Mouse (Mus musculus): ENCODE results near the gene Gdf3.
"Not testable (repeated sequence)": the region's sequence is repeated elsewhere in the genome, so short reads cannot be mapped to it uniquely, and the experiment has no call there.

Gdf3 gene

GRCm38 (mm10) chr6:122609771-122610170 is at the start of gene Gdf3:
TSS of gene Gdf3 (minus strand) at chr6:122610087.
- in situ Hi-C loops (cut with MboI, MseI), result no loop called here

- in situ Hi-C loops (cut with MboI, MseI), result no loop called here
Observed at GRCm38 (mm10) chr6:122659567-122659966, 49.7 kb upstream of the Gdf3 start.

- in situ Hi-C loops (cut with MboI, MseI), result no loop called here
Observed at GRCm38 (mm10) chr6:122657630-122658029, 47.7 kb upstream of the Gdf3 start.

DNA sequence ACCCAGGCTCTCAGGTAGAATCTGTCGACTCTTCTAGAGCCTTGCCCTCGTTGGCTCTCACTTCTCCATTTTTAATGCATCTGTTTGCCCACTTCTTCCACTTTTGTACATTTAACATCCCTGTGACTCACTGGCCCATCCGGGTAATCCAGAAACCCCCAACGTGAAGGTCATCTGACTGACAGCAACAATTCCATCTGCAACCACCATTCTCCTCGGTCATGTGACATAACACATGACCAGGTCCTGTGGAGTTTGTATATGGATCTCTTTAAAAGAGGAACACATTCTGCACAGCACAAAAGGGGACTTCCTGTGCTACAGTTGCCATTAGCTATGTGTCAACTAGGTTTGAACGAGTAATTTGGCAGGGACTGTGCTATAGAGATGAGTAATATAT is 44.4 kb upstream of the Gdf3 start:
- in situ Hi-C loops (cut with MboI, MseI), result no loop called here

- in situ Hi-C loops (cut with MboI, MseI), result no loop called here
Observed at GRCm38 (mm10) chr6:122650398-122650980, 40.6 kb upstream of the Gdf3 start.

DNA sequence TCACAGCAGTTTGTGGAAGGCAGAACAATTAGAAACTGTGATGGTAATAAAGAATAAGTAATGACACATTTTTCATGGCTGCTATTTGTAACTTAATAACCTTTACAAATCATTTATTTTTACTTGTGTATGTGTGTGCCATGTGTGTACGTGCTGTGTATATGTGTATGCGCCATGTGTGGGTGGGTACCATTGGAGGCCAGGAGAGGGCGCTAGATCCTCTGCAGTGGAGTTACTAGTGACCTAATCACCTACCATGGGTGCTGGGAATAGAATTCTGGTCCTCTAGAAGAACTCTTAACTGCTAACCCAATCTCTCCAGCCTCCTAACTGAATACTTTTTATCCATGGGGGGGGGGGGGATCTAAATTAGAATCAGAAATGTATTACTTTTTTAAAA is 40.0 kb upstream of the Gdf3 start:
- in situ Hi-C loops (cut with MboI, MseI), result no loop called here

GRCm38 (mm10) chr6:122644196-122644595 is 34.3 kb upstream of the Gdf3 start:
- in situ Hi-C loops (cut with MboI, MseI), result not testable (repeated sequence)

- in situ Hi-C loops (cut with MboI, MseI), result not testable (repeated sequence)
Observed at GRCm38 (mm10) chr6:122637566-122637965, 27.7 kb upstream of the Gdf3 start.

GRCm38 (mm10) chr6:122636666-122637065 is 26.8 kb upstream of the Gdf3 start:
- in situ Hi-C loops (cut with MboI, MseI), result no loop called here

DNA sequence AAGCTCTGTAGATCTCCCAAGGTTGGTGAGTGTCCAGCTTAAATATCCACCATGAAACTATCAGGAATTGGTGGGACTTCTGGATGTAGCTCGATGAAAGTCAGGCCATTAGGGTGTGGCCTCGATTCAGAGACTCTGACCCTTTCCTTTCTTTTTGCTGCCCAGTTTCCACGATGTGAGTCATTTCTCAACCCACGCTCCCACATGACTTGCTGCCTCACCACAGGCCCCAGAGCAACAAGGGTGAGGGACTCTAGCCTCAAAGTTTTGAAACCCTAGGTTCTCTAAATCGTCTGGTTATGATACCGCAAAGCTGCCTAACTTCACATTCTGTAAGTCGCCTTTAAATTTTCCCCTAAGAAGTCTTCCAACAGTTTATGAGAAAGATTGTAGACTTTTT is 25.4 kb upstream of the Gdf3 start:
- in situ Hi-C loops (cut with MboI, MseI), result no loop called here

- in situ Hi-C loops (cut with MboI, MseI), result no loop called here
Observed at GRCm38 (mm10) chr6:122633411-122633810, 23.5 kb upstream of the Gdf3 start.

GRCm38 (mm10) chr6:122627469-122628108 is 17.7 kb upstream of the Gdf3 start:
- in situ Hi-C loops (cut with MboI, MseI), result no loop called here

GRCm38 (mm10) chr6:122626110-122626509 is 16.2 kb upstream of the Gdf3 start, which contains the start of gene Dppa3:
TSS of gene Dppa3 (plus strand) at chr6:122626410.
- in situ Hi-C loops (cut with MboI, MseI), result no loop called here

GRCm38 (mm10) chr6:122625156-122625555 is 15.3 kb upstream of the Gdf3 start:
- in situ Hi-C loops (cut with MboI, MseI), result no loop called here

GRCm38 (mm10) chr6:122624480-122624879 is 14.6 kb upstream of the Gdf3 start:
- in situ Hi-C loops (cut with MboI, MseI), result no loop called here

- in situ Hi-C loops (cut with MboI, MseI), result no loop called here
Observed at GRCm38 (mm10) chr6:122621066-122621465, 11.2 kb upstream of the Gdf3 start.

- in situ Hi-C loops (cut with MboI, MseI), result no loop called here
Observed at GRCm38 (mm10) chr6:122616022-122616421, 6.1 kb upstream of the Gdf3 start.

GRCm38 (mm10) chr6:122614047-122614446 is 4.2 kb upstream of the Gdf3 start:
- in situ Hi-C loops (cut with MboI, MseI), result no loop called here

- in situ Hi-C loops (cut with MboI, MseI), result no loop called here
Observed at GRCm38 (mm10) chr6:122612426-122612825, 2.5 kb upstream of the Gdf3 start.

DNA sequence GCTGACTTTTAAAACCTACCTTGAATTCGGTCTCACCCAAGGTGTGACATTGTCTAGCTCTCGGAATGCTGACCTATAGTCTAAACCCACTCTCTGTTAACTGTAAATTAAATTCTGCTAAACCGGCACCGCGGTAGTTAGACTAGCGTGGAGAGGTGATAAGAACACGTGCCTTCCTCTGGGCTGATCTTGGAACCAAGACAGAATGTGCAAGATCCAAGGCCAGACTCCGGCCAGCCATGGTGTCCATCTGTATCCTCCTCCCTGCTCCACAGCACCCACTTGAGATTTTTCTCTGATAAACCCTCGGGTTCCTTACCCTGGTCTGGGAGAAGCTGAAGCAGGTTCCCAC is 534 bp downstream of the Gdf3 start:
- in situ Hi-C loops (cut with MboI, MseI), result no loop called here

DNA sequence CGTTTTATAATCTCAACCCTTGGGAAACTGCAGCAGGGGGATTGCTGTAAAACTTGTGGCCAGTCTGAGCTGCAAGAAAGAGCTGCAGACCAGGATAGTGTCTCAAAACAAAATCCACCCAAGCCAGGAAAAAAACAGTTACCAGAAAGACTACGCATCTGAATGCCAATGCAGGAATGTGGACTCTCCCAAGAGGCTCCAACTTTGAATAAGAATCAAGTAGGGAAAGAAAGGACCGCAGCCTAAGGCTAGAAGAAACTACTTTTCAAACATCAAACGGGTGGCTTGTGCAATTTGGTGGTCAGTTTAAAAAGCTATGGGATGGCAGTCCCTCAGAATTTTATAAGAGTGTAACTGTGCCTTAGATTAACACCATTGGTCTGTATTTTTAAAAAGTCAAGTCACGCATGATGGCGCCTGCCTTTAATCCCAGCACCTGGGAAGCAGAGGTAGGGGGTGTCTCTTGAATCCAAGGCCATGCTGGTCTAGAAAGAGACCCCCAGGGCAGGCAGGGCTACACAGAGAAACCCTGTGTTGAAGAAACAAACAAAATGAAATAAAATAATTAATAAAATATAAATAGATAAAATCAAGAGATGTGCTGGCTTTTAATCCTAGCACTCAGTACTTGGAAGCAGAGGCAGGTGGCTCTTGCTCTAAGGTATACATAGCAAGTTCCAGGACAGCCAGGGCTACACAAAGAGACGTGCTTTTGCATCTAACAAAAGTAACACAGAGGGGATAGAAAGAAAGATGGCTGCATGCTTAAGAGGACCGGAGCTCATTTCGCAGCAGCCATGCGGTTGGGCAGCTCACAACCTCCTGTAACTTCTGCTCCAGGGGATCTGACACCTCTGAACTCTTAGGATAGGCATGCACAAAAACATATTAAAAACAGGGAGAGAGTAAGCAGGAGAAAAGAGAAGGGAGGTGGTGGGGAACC is 1.2 kb downstream of the Gdf3 start:
- in situ Hi-C loops (cut with MboI, MseI), result no loop called here

DNA sequence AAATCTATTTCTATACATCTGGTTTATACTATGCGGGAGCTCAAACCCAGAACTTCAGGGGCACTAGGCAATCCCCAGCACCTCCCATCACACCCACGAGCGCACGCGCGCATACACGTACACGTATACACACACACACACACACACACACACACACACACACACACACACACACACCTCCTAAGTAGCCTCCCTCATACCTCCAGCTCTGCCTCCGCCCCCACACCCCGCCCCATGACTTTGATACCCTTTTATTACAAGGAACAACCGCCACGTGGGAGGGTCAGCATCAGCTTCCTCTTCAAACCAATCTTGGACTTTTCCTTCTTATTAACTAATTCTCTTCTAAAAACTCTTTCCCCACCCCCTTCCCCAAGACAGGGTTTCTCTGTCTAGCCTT is 2.2 kb downstream of the Gdf3 start:
- in situ Hi-C loops (cut with MboI, MseI), result no loop called here

DNA sequence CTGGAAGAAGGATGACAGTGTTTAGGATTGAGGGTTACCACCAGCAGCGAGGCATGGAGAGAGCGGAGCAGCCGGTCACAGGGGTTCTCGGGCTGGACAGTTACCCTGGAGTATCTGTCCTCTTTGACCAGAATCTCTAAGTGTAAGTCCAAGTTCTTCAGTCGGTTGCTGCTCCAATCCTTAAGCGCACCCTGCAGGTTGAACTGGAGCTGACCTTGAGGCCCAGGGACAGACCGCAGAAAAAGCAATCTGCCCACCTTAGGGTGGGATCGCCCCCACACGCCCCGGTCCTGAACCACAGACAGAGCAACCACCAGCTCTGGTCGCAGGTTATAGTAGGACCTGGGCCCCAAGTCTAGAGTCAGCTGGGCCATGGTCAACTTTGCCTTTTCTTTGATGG is 3.2 kb downstream of the Gdf3 start:
- in situ Hi-C loops (cut with MboI, MseI), result no loop called here

All from regulatory T cell (primary cell).